Mouse (Mus musculus) neural tube, embryonic 12.5 days (tissue): Measurements from ENCODE around the gene Sipa1l1. TPM values are rescaled to one million over a fixed set of nuclear protein-coding genes. Genes with fewer than 3 reads are reported as not detected.

ENCODE experiments used
- ATAC-seq: fragments of 200-750 bp; cut with Nextera tagmentation; 2 replicates; pipeline ENCODE4 v1.8.0; 2017; ENCODE audit warnings: low read depth, mild to moderate bottlenecking, moderate TSS enrichment, moderate library complexity; ENCODE audit not compliant: low FRiP score
- H3K27ac ChIP-seq: fragments of 300-500 bp; sonication (generic); 2 replicates; pipeline ENCODE4 v1.5.1; 2016
- H3K27me3 ChIP-seq: fragments of 300-500 bp; sonication (generic); replicated peaks from 2 replicates; pipeline ENCODE4 v1.6.1; 2016; ENCODE audit warnings: mild to moderate bottlenecking
- H3K36me3 ChIP-seq: fragments of 300-500 bp; sonication (generic); 2 replicates; pipeline ENCODE4 v1.6.1; 2016; ENCODE audit warnings: mild to moderate bottlenecking
- H3K4me1 ChIP-seq: fragments of 300-500 bp; sonication (generic); 2 replicates; pipeline ENCODE4 v1.6.1; 2016
- H3K4me2 ChIP-seq: fragments of 300-500 bp; sonication (generic); replicated peaks from 2 replicates; pipeline ENCODE4 v1.6.1; 2016; ENCODE audit warnings: mild to moderate bottlenecking
- H3K4me3 ChIP-seq: fragments of 300-500 bp; sonication (generic); 2 replicates; pipeline ENCODE4 v1.5.1; 2016
- H3K9ac ChIP-seq: fragments of 300-500 bp; sonication (generic); 2 replicates; pipeline ENCODE4 v1.6.1; 2016; ENCODE audit warnings: mild to moderate bottlenecking
- H3K9me3 ChIP-seq: fragments of 300-500 bp; sonication (generic); 2 replicates; pipeline ENCODE4 v1.6.1; 2016; ENCODE audit warnings: mild to moderate bottlenecking
- WGBS: fragments of 180-500 bp; shearing (Covaris S2); methylation state at CpG from one replicate; pipeline ENCODE4 v1.1.7; 2016; 5-methylcytosine and 5-hydroxymethylcytosine counted together
- polyA plus RNA-seq: library from polyadenylated mRNA; unstranded; fragments of >200 nt; fragmentation: Nextera tagmentation; extraction: Ambion mirVana; gene quantifications from 2 replicates; pipeline ENCODE4 v1.2.1, GENCODE M21; 2016

Gene Sipa1l1
- polyA plus RNA-seq, 1 experiment from 2014 or later: 17.4 TPM

DNA sequence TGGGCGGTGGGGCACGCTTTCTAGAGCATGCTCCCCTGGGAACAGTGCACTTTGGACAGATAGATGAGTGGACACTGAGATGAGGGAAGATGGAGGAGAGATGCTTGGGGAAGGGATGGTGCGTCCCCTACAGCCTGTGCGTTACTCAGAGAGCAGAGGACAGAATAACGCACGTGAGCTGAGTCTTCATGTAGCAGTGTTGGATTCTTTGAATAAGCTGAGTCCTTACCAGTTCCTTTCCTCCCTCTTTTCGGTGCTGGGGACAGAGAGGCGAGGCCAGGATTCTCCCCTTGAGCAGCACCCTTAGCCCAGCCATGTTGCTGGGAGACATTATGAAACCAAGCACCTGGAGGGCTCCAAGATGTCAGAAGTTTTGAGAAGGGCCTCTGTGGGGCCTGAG is 152.3 kb downstream of the Sipa1l1 start:
- Histone ChIP-seq H3K4me1 (no peaks in the 10 kb centered on the region), H3K4me2 (no peak overlapping the region), H3K9ac (no peak overlapping the region), H3K4me3 (no peak overlapping the region), H3K9me3 (no peaks in the 10 kb centered on the region), H3K36me3 (no peaks in the 10 kb centered on the region), H3K27ac (no peak overlapping the region), H3K27me3 (no peaks in the 10 kb centered on the region)
- no peak for ATAC-seq
- WGBS: 81% methylated on average over 8 of the region's 8 CpGs

DNA sequence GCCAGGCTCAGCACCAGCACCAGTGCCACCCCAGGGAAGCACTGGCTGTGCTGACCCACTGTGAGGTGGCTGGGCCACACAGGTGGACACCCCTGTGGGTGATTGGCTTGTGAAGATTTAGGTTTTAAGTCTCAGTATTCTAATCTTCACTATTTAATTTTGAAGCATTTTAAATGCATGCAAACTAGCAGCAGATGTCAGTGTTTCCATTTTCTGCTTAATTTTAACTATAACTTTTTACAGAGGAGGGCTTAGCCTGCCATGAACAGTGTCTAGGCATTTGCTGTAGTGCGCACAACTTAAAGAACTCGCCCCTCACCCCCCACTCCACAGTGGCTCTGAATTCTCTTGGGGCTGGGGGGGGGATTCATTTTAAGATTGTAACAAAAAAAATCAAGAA is 152.7 kb downstream of the Sipa1l1 start:
- Histone ChIP-seq H3K27me3 (no peaks in the 10 kb centered on the region), H3K4me3 (no peak overlapping the region), H3K4me2 (no peak overlapping the region), H3K9me3 (no peaks in the 10 kb centered on the region), H3K4me1 (no peaks in the 10 kb centered on the region), H3K9ac (no peak overlapping the region), H3K36me3 (no peaks in the 10 kb centered on the region), H3K27ac (no peak overlapping the region)
- WGBS: 94% methylated on average over 2 of the region's 2 CpGs
- ATAC-seq: no peak

- no peak for ATAC-seq
- WGBS: 51% methylated on average over 7 of the region's 7 CpGs
Measured at GRCm38 (mm10) chr12:82322759-82323451, 153.8 kb downstream of the Sipa1l1 start.

DNA sequence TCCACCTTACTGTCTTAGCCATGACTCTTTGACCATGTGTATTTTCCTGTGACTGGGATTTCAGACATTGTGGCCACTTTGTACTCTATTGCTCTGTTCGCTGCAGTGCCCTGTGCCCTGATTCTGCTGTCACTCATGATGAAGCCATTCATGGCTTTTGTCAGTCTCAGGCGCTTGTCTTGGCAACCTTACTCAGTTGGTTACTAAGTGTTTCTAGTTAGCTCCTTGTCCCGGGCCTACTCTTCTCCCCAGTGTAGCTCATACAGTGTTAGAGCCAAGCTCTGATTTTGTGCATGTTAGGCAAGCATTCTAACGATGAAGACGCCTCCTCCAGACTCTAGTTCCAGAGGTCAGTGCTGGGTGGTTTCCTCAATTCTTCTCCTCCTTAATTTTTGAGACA is 155.5 kb downstream of the Sipa1l1 start:
- no peak overlapping the region for H3K27ac ChIP-seq
- H3K4me2 ChIP-seq: no peak overlapping the region
- H3K27me3 ChIP-seq: no peaks in the 10 kb centered on the region
- no peak overlapping the region for H3K4me3 ChIP-seq
- no peaks in the 10 kb centered on the region for H3K36me3 ChIP-seq
- H3K9ac ChIP-seq: no peak overlapping the region
- H3K9me3 ChIP-seq: no peaks in the 10 kb centered on the region
- WGBS: 93% methylated on average over 5 of the region's 5 CpGs
- no peaks in the 10 kb centered on the region for H3K4me1 ChIP-seq
- no peak for ATAC-seq

More at GRCm38 (mm10) chr12:82322759-82323451, 153.8 kb downstream of the Sipa1l1 start:
- no peak overlapping the region for H3K27ac ChIP-seq
- no peak overlapping the region for H3K4me2 ChIP-seq
- H3K27me3 ChIP-seq: no peaks in the 10 kb centered on the region
- no peaks in the 10 kb centered on the region for H3K9me3 ChIP-seq
- H3K4me3 ChIP-seq: no peak overlapping the region
- no peaks in the 10 kb centered on the region for H3K36me3 ChIP-seq
- H3K4me1 ChIP-seq: no peaks in the 10 kb centered on the region
- H3K9ac ChIP-seq: no peak overlapping the region

- no peak overlapping the region for H3K27ac ChIP-seq
- no peak overlapping the region for H3K4me3 ChIP-seq
- H3K9me3 ChIP-seq: no peaks in the 10 kb centered on the region
- no peak overlapping the region for H3K4me2 ChIP-seq
- no peaks in the 10 kb centered on the region for H3K36me3 ChIP-seq
- H3K27me3 ChIP-seq: no peaks in the 10 kb centered on the region
- no peak overlapping the region for H3K9ac ChIP-seq
- ATAC-seq: no peak
- no peaks in the 10 kb centered on the region for H3K4me1 ChIP-seq
- WGBS: 83% methylated on average over 3 of the region's 3 CpGs
Measured at GRCm38 (mm10) chr12:82325502-82325901, 156.4 kb downstream of the Sipa1l1 start.

GRCm38 (mm10) chr12:82326438-82326837 is 157.3 kb downstream of the Sipa1l1 start:
- WGBS: 69% methylated on average over 8 of the region's 8 CpGs
- H3K9me3 ChIP-seq: no peaks in the 10 kb centered on the region
- H3K27ac ChIP-seq: no peak overlapping the region
- H3K4me3 ChIP-seq: no peak overlapping the region
- no peak overlapping the region for H3K4me2 ChIP-seq
- ATAC-seq: no peak
- H3K36me3 ChIP-seq: no peaks in the 10 kb centered on the region
- H3K9ac ChIP-seq: no peak overlapping the region
- no peaks in the 10 kb centered on the region for H3K27me3 ChIP-seq
- H3K4me1 ChIP-seq: no peaks in the 10 kb centered on the region

- H3K9me3 ChIP-seq: no peaks in the 10 kb centered on the region
- WGBS: 94% methylated on average over 1 of the region's 1 CpGs
- ATAC-seq: no peak
Measured at GRCm38 (mm10) chr12:82328112-82328511, 159.0 kb downstream of the Sipa1l1 start.

DNA sequence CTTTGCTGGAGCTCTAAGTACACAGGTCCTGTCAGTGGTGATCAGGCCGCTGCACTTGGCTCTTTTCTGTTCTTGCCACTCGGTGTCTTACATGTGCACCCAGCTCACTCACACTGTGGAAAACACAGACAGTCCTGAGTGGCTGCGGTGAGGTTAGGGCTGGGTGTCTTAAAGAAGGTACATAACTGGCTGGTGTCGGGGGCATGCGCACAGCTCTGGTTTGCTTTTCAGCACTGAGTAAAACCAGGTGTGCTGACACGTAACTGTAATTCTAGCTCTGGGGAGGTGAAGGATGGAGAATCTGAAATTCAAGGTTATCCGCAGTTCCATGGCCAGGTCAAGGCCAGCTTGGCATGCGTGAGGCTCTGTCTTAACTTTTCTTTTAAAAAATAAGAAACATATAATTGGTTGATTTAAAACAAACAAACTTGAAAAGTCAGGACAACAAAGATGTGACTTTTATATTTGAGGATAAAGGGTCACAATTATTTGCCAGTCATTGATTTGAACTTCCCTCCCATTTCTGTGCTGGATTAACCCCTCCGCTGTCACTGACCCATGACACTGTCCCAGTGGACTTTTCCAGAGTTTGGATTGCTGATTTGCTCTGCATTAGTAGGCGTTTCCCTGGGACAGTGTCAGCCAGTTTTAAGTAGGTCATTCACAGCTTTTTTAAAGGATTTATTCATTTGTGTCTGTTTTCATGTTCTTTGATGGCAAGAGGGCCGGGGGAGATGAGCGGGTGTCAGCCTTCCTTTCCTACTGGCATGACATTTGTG is 163.9 kb downstream of the Sipa1l1 start:
- no peak overlapping the region for H3K4me2 ChIP-seq
- no peak for ATAC-seq
- no peak overlapping the region for H3K9ac ChIP-seq
- WGBS: 85% methylated on average over 12 of the region's 12 CpGs
- peaks cover 5% of the 10 kb centered on the region; the same call in 1 of the 2 replicates for H3K4me1 ChIP-seq
- H3K36me3 ChIP-seq: no peaks in the 10 kb centered on the region
- H3K27me3 ChIP-seq: no peaks in the 10 kb centered on the region
- no peaks in the 10 kb centered on the region for H3K9me3 ChIP-seq
- H3K4me3 ChIP-seq: no peak overlapping the region
- no peak overlapping the region for H3K27ac ChIP-seq

More at GRCm38 (mm10) chr12:82328112-82328511, 159.0 kb downstream of the Sipa1l1 start:
- Histone ChIP-seq H3K4me2 (no peak overlapping the region), H3K4me1 (no peaks in the 10 kb centered on the region), H3K4me3 (no peak overlapping the region), H3K27ac (no peak overlapping the region), H3K27me3 (no peaks in the 10 kb centered on the region), H3K36me3 (no peaks in the 10 kb centered on the region), H3K9ac (no peak overlapping the region)

- peaks cover 5% of the 10 kb centered on the region; the same call in 1 of the 2 replicates for H3K4me1 ChIP-seq
- no peak overlapping the region for H3K4me2 ChIP-seq
- H3K27me3 ChIP-seq: no peaks in the 10 kb centered on the region
- no peak overlapping the region for H3K4me3 ChIP-seq
- H3K9ac ChIP-seq: no peak overlapping the region
- no peaks in the 10 kb centered on the region for H3K36me3 ChIP-seq
- 78% methylated on average over 5 of the region's 5 CpGs for WGBS
- H3K9me3 ChIP-seq: no peaks in the 10 kb centered on the region
- H3K27ac ChIP-seq: no peak overlapping the region
- ATAC-seq: no peak
Measured at GRCm38 (mm10) chr12:82333999-82334398, 164.9 kb downstream of the Sipa1l1 start.

GRCm38 (mm10) chr12:82334550-82334949 is 165.4 kb downstream of the Sipa1l1 start:
- H3K4me3 ChIP-seq: no peak overlapping the region
- no peak overlapping the region for H3K9ac ChIP-seq
- whole genome bisulfite sequencing: 57% methylated on average over 4 of the region's 4 CpGs
- no peaks in the 10 kb centered on the region for H3K9me3 ChIP-seq
- H3K4me1 ChIP-seq: peaks cover 10% of the 10 kb centered on the region
- H3K27ac ChIP-seq: no peak overlapping the region
- ATAC-seq: no peak
- H3K36me3 ChIP-seq: no peaks in the 10 kb centered on the region
- no peaks in the 10 kb centered on the region for H3K27me3 ChIP-seq
- no peak overlapping the region for H3K4me2 ChIP-seq

GRCm38 (mm10) chr12:82335095-82335494 is 166.0 kb downstream of the Sipa1l1 start:
- 15% methylated on average over 1 of the region's 1 CpGs for WGBS

DNA sequence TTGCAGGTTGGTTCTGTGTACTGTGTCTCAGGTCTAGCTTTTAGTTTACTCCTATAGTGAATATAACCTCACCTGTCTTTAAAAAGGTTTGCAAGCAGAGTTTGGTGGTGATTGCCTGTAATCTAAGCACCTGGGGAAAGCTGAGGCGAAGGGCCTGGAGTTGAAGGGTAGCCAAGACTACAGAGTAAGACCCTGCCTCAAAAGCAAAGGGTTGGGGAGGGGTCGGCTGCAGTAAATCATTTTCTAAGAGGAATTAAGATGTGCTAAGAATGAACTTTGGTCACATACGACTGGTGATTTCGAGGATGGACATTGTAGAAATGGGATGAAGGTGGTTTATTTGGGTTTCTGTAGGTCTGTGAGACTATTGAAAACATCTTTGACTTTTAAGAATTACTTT is 169.4 kb downstream of the Sipa1l1 start:
- no peak overlapping the region for H3K4me3 ChIP-seq
- no peak for ATAC-seq
- H3K9me3 ChIP-seq: no peaks in the 10 kb centered on the region
- WGBS: 87% methylated on average over 4 of the region's 4 CpGs
- no peak overlapping the region for H3K4me2 ChIP-seq
- no peak overlapping the region for H3K27ac ChIP-seq
- peaks cover 4% of the 10 kb centered on the region for H3K36me3 ChIP-seq
- no peak overlapping the region for H3K9ac ChIP-seq
- H3K4me1 ChIP-seq: peaks cover 14% of the 10 kb centered on the region
- no peaks in the 10 kb centered on the region for H3K27me3 ChIP-seq

More at GRCm38 (mm10) chr12:82335095-82335494, 166.0 kb downstream of the Sipa1l1 start:
- Histone ChIP-seq H3K27me3 (no peaks in the 10 kb centered on the region), H3K36me3 (no peaks in the 10 kb centered on the region), H3K9me3 (no peaks in the 10 kb centered on the region), H3K27ac (no peak overlapping the region), H3K4me1 (peaks cover 14% of the 10 kb centered on the region), H3K4me2 (no peak overlapping the region), H3K4me3 (no peak overlapping the region), H3K9ac (no peak overlapping the region)
- ATAC-seq: no peak
